Mouse (Mus musculus) stomach, embryonic 15.5 days (tissue): ENCODE results near the gene Trim17. TPM values are rescaled to one million over a fixed set of nuclear protein-coding genes. Genes with fewer than 3 reads are reported as not detected.

Source experiments
- ATAC-seq: fragments of 200-750 bp; cut with Nextera tagmentation; 2 replicates; pipeline ENCODE4 v1.8.0; 2017; ENCODE audit warnings: low read depth, moderate number of reproducible peaks, moderate TSS enrichment; ENCODE audit not compliant: insufficient read depth, low FRiP score
- H3K27ac ChIP-seq: fragments of 300-500 bp; sonication (generic); 2 replicates; pipeline ENCODE4 v1.5.1; 2015; ENCODE audit warnings: mild to moderate bottlenecking, inconsistent platforms
- H3K27me3 ChIP-seq: fragments of 300-500 bp; sonication (generic); replicated peaks from 2 replicates; pipeline ENCODE4 v1.6.1; 2015; ENCODE audit warnings: inconsistent platforms
- H3K36me3 ChIP-seq: fragments of 300-500 bp; sonication (generic); 2 replicates; pipeline ENCODE4 v1.6.1; 2015; ENCODE audit warnings: inconsistent platforms
- H3K4me1 ChIP-seq: fragments of 300-500 bp; sonication (generic); 2 replicates; pipeline ENCODE4 v1.6.1; 2015; ENCODE audit warnings: inconsistent platforms
- H3K4me2 ChIP-seq: fragments of 300-500 bp; sonication (generic); 2 replicates; pipeline ENCODE4 v1.6.1; 2015; ENCODE audit warnings: mild to moderate bottlenecking, inconsistent platforms
- H3K4me3 ChIP-seq: fragments of 300-500 bp; sonication (generic); replicated peaks from 2 replicates; pipeline ENCODE4 v1.5.1; 2015; ENCODE audit warnings: inconsistent platforms
- H3K9ac ChIP-seq: fragments of 300-500 bp; sonication (generic); 2 replicates; pipeline ENCODE4 v1.6.1; 2015; ENCODE audit warnings: inconsistent platforms
- H3K9me3 ChIP-seq: fragments of 300-500 bp; sonication (generic); 2 replicates; pipeline ENCODE4 v1.6.1; 2016; ENCODE audit warnings: inconsistent platforms
- WGBS: fragments of 180-500 bp; shearing (Covaris S2); methylation state at CpG from one replicate; pipeline ENCODE4 v1.1.7; 2015; 5-methylcytosine and 5-hydroxymethylcytosine counted together
- polyA plus RNA-seq: library from polyadenylated mRNA; unstranded; fragments of >200 nt; fragmentation: Nextera tagmentation; extraction: Ambion mirVana; gene quantifications from 2 replicates; pipeline ENCODE4 v1.2.1, GENCODE M21; 2015

The Trim17 gene
- polyA plus RNA-seq, 1 experiment from 2014 or later, result 0.19 TPM

DNA sequence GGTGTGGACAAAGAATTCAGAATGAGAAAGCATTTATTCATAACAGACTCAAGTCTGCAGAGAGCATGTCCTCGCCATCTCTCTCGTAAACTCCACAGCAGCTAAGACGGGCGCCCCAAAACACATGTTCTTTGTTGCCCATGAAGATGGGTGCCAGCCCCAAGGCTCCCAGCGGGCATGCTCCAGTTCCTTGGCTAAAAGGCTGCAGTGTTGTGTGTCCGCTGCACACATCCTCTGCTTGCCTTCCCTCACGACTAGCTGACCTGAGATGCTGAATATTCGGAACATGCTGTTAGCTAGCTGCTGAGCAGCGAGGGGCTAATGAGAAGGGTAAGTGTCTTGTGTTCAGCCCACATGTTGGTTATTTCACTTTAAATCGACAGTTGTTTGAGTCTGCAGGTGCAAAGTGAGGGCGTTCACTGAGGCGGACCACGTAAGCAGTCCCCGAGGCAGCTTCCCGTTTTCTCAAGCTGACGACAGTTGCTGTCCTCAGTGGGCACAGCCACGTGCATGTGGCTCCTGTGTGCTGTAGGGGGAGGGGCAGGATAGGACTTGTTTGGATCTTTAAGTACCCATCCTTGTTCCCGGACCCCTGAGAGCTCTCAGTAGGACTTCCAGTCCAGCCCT is 28.1 kb downstream of the Trim17 start:
- no peak for ATAC-seq
- Histone ChIP-seq H3K4me3 (no peak overlapping the region), H3K9me3 (no peaks in the 10 kb centered on the region), H3K36me3 (peaks cover 36% of the 10 kb centered on the region), H3K27ac (no peak overlapping the region), H3K27me3 (no peaks in the 10 kb centered on the region), H3K9ac (no peak overlapping the region), H3K4me1 (peaks cover 30% of the 10 kb centered on the region), H3K4me2 (no peak overlapping the region)
- 83% methylated on average over 18 of the region's 18 CpGs for WGBS

DNA sequence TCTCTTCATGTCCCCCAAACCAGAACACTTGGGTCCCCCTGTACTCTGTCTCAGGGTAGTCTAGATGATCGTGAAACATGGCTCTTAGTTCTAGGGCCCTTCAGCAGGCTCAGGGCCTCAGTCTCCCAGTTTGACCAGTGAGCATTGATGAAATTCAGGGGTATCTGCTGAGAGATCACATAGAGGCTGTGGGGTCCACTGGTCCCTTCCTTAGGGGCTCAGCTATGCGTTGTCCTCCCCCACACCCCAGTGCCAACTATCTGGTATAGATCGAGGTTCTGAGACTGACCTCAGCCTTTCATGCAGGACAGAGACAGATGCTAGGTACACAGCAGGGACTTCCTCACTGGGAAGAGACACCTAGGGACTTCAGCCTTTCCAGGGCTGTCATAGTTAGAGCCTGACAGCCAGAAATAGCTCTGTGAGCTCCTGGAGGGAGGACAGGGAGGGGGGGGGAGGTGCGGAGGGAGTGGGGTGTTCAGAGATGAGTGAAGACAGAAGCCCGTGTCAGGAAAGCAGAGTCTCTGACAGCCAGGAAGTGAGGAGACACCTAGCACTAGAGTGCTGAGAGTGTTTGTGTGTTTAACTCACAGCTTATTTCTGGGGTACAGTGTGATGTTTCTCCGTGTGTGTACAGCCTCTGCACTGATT is 29.3 kb downstream of the Trim17 start:
- H3K27me3 ChIP-seq, result no peaks in the 10 kb centered on the region
- ATAC-seq, result no peak

DNA sequence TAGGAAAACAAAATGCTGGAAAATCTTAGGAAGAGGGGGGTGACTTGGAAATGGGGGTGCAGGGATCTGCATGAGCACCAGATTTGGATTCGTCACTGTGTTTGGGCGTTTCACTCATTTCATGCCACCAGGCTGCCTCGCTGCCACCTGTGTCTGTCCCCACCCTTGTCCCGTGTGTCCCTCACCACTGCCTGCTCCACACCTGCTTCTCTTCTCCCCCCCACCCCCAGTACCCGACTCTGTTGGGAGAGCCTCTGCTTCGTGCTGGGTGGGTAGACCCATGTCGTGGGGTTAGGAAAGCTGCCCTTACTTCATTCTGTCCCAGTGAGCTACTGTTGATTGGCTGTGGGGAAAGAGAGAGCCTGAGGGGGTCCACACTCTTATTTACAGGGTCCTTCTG is 30.2 kb downstream of the Trim17 start:
- Histone ChIP-seq H3K4me1 (peaks cover 18% of the 10 kb centered on the region), H3K4me2 (no peak overlapping the region), H3K27me3 (no peaks in the 10 kb centered on the region), H3K4me3 (no peak overlapping the region), H3K36me3 (peaks cover 48% of the 10 kb centered on the region), H3K27ac (no peak overlapping the region), H3K9me3 (no peaks in the 10 kb centered on the region), H3K9ac (no peak overlapping the region)
- 93% methylated on average over 7 of the region's 7 CpGs for WGBS
- ATAC-seq, result no peak

More for the DNA sequence above, 29.3 kb downstream of the Trim17 start:
- peaks cover 27% of the 10 kb centered on the region for H3K4me1 ChIP-seq
- no peak overlapping the region for H3K27ac ChIP-seq
- no peak overlapping the region for H3K4me3 ChIP-seq
- WGBS, result 83% methylated on average over 6 of the region's 6 CpGs
- H3K36me3 ChIP-seq, result peaks cover 41% of the 10 kb centered on the region
- no peaks in the 10 kb centered on the region for H3K9me3 ChIP-seq
- H3K4me2 ChIP-seq, result no peak overlapping the region
- no peak overlapping the region for H3K9ac ChIP-seq

DNA sequence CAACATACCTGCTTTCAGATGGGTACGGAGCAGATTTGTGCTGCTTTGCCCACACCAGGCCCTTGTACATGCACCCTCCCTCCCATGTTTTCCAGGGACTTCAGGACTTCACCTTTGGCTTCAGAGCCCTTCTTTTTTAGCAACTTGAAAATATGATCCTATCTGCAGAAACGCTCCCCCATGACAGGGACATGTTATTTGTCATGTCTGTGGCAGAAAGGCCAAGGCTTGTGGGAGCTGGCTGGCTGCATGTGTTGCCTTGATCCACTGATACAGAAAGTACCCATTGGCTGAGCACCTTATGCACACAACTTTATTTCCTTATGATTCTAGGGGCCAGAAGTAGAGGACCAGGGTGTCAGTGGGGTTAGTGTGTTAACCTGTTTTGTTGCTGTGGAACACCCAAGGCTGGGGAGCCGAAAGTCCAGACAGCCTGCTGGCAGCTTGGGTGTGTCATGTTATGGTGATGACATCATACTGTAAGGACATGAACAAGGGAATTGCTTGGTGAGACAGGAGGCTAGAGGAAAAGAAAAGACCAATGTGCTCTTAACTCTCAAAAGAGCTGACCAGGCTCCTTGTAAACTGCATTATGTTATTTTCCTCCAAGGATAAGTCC is 30.9 kb downstream of the Trim17 start:
- Histone ChIP-seq H3K9me3 (no peaks in the 10 kb centered on the region), H3K4me3 (no peak overlapping the region), H3K27me3 (no peaks in the 10 kb centered on the region), H3K4me2 (no peak overlapping the region), H3K9ac (no peak overlapping the region), H3K36me3 (peaks cover 50% of the 10 kb centered on the region), H3K4me1 (peaks cover 11% of the 10 kb centered on the region), H3K27ac (no peak overlapping the region)
- WGBS, result 83% methylated on average over 3 of the region's 3 CpGs
- ATAC-seq, result no peak

DNA sequence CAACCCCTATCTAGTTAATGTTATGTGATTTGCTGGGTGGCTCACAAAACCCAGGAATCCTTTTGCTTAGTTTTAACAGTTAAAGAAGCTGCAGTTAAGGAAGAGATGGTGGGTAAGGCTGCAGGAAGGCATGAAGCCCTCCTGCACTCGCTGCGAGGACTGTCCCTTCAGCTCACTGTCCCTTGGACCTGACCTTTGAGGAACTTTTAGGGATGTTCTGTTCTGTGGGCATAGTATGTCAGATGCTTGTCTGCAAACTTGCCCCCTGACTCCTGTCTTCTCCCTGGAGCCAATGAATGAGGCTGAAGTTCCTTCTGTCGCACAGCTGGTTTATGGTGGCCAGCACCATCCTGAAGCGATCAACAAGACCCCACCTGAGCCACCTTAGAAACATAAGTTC is 34.7 kb downstream of the Trim17 start:
- whole genome bisulfite sequencing, result 97% methylated on average over 4 of the region's 4 CpGs

DNA sequence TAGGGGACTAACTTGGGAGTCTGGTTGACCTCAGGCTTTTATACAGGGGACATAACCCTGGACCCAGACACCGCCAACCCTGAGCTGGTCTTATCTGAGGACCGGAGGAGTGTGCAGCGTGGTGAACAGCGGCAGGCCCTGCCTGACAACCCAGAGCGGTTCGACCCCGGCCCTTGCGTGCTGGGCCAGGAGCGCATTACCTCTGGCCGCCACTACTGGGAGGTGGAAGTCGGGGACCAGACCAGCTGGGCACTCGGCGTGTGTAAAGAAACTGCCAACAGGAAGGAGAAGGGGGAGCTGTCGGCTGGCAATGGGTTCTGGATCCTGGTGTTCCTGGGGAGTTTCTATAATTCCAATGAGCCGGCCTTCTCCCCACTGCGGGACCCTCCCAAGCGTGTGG is 35.7 kb downstream of the Trim17 start:
- H3K4me1 ChIP-seq, result peaks cover 5% of the 10 kb centered on the region; the same call in 1 of the 2 replicates
- 89% methylated on average over 17 of the region's 17 CpGs for WGBS
- no peak overlapping the region for H3K4me3 ChIP-seq
- ATAC-seq, result no peak; the same call in 1 of the 2 replicates
- H3K4me2 ChIP-seq, result no peak overlapping the region
- H3K27ac ChIP-seq, result no peak overlapping the region
- H3K9me3 ChIP-seq, result no peaks in the 10 kb centered on the region
- peaks cover 8% of the 10 kb centered on the region; the same call in 1 of the 2 replicates for H3K27me3 ChIP-seq
- H3K9ac ChIP-seq, result no peak overlapping the region
- peaks cover 29% of the 10 kb centered on the region for H3K36me3 ChIP-seq

More for the DNA sequence above, 34.7 kb downstream of the Trim17 start:
- Histone ChIP-seq H3K27ac (no peak overlapping the region), H3K9ac (no peak overlapping the region), H3K4me1 (peaks cover 1% of the 10 kb centered on the region; the same call in 1 of the 2 replicates), H3K9me3 (no peaks in the 10 kb centered on the region), H3K4me2 (no peak overlapping the region), H3K36me3 (peaks cover 36% of the 10 kb centered on the region), H3K4me3 (no peak overlapping the region), H3K27me3 (0 out of 2 replicates have a peak, but pooled peaks cover 5% of the 10 kb centered on the region)
- no peak for ATAC-seq

DNA sequence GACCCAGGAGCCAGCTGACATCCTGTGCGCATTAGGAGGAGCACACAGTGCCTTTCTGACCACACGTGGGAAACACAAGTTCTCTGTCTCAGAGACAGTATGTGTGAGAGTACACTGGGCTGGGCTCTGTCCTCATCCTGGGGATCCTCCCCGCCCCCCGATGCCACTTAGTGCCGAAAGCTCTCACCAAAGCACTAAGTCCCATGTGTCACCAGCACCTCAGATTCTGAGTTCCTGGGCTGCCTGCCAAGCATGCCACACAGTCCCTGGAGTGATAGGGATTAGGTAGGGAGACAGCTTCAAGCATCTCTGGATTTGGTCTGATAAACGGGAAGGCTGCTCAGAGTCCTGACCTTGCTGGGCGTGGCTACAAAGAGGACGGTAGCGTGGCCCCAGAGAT is 36.3 kb downstream of the Trim17 start:
- no peak overlapping the region for H3K9ac ChIP-seq
- peaks cover 14% of the 10 kb centered on the region; the same call in 1 of the 2 replicates for H3K27me3 ChIP-seq
- peaks cover 9% of the 10 kb centered on the region; the same call in 1 of the 2 replicates for H3K4me1 ChIP-seq
- no peak overlapping the region for H3K27ac ChIP-seq
- H3K9me3 ChIP-seq, result no peaks in the 10 kb centered on the region
- no peak overlapping the region for H3K4me2 ChIP-seq
- H3K4me3 ChIP-seq, result no peak overlapping the region
- WGBS, result 77% methylated on average over 9 of the region's 9 CpGs
- peaks cover 28% of the 10 kb centered on the region for H3K36me3 ChIP-seq
- no peak for ATAC-seq

DNA sequence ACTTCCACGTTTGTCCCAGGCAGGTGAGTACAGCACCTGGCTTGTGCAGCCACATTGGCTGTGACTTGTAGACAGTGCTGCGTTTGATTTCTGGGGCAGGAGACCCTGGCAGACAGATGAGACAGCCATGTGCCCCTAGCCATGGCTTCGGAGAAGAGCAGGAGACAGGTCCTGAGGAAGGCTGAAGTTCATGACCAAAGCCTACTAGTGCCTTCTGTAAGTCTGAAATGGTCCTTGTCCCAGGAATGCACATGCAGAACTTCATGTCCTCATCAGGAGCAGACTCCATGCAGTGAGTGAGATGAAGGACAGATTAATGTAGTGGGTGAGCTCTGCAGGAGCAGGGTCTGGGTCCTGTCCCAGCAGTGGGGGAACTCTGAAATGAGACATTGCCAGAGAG is 37.4 kb downstream of the Trim17 start:
- 70% methylated on average over 3 of the region's 3 CpGs for WGBS
- Histone ChIP-seq H3K27me3 (peaks cover 18% of the 10 kb centered on the region; the same call in 1 of the 2 replicates), H3K36me3 (peaks cover 19% of the 10 kb centered on the region), H3K4me1 (peaks cover 9% of the 10 kb centered on the region; the same call in 1 of the 2 replicates), H3K4me3 (no peak overlapping the region), H3K27ac (no peak overlapping the region), H3K9me3 (no peaks in the 10 kb centered on the region), H3K9ac (no peak overlapping the region), H3K4me2 (no peak overlapping the region)
- ATAC-seq, result no peak

DNA sequence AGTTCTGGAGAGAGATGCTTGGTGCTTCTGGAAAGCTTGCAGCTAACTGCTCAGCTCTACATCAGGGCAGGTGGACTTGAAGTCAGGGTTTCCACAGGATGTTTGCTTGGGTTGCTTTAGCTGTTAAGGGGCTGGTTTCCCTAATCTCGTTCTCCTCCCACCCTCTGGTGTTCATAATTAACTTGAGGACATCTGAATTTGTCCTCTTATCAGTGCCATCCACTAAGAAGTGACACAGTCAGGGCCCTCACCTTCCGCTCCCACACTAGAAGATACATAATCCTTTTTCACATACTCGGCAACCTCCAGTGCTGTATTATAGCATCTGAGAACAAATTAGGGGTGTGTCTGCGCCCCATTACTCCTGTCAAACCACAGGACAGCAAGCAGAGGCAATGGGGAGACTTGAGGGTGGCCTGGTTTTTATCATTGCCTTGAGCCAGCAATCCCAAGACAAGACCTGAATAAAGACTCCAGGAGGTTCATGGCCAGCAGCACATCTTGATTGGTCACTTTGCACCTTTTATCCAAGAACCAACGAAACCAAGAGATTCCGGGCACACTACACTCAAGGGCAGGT is 38.7 kb downstream of the Trim17 start:
- Histone ChIP-seq H3K4me3 (no peak overlapping the region), H3K9me3 (no peaks in the 10 kb centered on the region), H3K4me1 (peaks cover 9% of the 10 kb centered on the region; the same call in 1 of the 2 replicates), H3K4me2 (no peak overlapping the region), H3K36me3 (peaks cover 10% of the 10 kb centered on the region; the same call in 1 of the 2 replicates), H3K27me3 (peaks cover 18% of the 10 kb centered on the region; the same call in 1 of the 2 replicates), H3K27ac (no peak overlapping the region), H3K9ac (no peak overlapping the region)
- WGBS, result 59% methylated on average over 6 of the region's 6 CpGs
- ATAC-seq, result no peak

DNA sequence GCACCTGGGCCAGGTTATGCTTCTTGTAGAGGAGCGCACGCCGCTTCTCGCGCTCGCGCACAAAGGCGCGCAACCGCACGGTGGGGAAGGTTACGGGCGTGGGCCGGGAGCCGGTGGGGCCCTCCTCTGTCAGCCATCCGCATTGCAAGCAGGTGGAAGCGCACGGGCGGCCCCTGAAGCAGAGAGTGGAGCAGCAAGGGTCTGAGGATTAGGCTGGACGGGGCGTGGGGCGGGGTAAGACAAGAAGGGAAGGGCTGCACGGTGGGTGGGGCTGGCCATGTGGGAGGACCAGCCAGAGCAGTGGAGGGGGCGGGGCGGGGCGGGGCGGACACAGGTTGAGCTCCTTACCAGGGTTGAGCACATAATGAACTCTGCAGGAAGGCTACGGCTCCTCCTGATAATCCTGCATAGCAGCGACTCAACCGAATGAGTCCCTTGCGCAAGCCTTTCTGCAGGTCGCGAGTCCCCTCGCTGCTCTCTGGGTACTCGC is 39.9 kb downstream of the Trim17 start:
- H3K27me3 ChIP-seq, result peaks cover 18% of the 10 kb centered on the region; the same call in 1 of the 2 replicates
- ATAC-seq, result peak; percentile 82
- H3K27ac ChIP-seq, result no peak overlapping the region
- WGBS, result 2% methylated on average over 35 of the region's 35 CpGs
- H3K4me2 ChIP-seq, result peak overlapping the region; percentile 75
- H3K9me3 ChIP-seq, result no peaks in the 10 kb centered on the region
- 0 out of 2 replicates have a peak, but pooled peaks cover 3% of the 10 kb centered on the region for H3K36me3 ChIP-seq
- peak overlapping the region; percentile 36 for H3K4me3 ChIP-seq
- H3K4me1 ChIP-seq, result peaks cover 9% of the 10 kb centered on the region; the same call in 1 of the 2 replicates
- H3K9ac ChIP-seq, result no peak overlapping the region; the same call in 1 of the 2 replicates

DNA sequence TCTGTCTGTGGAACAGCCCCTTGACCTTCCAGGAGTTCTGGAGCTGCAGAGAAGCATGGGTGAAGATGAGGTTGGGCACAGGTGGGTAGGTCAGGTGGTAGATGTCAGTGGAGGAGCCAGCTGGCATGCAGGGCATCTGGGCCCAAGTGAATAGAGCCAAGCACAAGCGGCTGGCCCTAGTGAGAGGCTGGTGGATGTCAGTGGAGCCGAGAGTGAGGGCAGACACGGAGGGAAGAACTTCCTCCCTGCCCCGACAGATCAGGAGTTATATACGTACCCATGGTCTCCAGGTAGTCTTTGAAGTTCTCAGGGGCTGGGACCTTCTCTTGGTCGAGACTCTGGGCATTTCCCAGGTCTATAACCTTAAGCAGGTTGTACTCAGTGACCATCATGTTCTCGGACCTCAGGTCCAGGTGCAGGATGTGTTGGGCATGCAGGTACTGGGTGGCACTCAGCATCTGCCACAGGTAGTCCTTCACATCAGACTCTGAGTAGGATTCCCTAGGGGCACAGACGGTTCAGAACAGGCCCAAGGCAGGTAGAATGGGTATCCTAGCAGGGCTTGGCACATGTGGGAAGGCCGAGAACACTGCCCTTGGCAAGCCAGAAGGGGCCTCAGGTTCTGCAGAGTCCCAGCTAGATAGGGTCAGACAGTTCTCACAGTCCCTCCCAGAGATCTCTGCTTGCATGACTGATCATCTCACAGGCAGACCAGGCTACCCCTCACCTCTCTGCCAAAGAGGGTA is 40.7 kb downstream of the Trim17 start:
- H3K9ac ChIP-seq, result no peak overlapping the region
- no peak for ATAC-seq
- peaks cover 9% of the 10 kb centered on the region; the same call in 1 of the 2 replicates for H3K4me1 ChIP-seq
- peak overlapping the region; percentile 75; the same call in 1 of the 2 replicates for H3K4me2 ChIP-seq
- 79% methylated on average over 9 of the region's 9 CpGs for WGBS
- no peaks in the 10 kb centered on the region for H3K36me3 ChIP-seq
- no peaks in the 10 kb centered on the region for H3K9me3 ChIP-seq
- peaks cover 18% of the 10 kb centered on the region; the same call in 1 of the 2 replicates for H3K27me3 ChIP-seq
- no peak overlapping the region for H3K27ac ChIP-seq
- H3K4me3 ChIP-seq, result no peak overlapping the region
